Mouse (Mus musculus): ENCODE data around the gene Vwa3b. TPM values are rescaled to one million over a fixed set of nuclear protein-coding genes. Genes with fewer than 3 reads are reported as not detected.

Gene Vwa3b
- polyA plus RNA-seq, 1 experiment from 2014 or later, result 0.61 TPM

DNA sequence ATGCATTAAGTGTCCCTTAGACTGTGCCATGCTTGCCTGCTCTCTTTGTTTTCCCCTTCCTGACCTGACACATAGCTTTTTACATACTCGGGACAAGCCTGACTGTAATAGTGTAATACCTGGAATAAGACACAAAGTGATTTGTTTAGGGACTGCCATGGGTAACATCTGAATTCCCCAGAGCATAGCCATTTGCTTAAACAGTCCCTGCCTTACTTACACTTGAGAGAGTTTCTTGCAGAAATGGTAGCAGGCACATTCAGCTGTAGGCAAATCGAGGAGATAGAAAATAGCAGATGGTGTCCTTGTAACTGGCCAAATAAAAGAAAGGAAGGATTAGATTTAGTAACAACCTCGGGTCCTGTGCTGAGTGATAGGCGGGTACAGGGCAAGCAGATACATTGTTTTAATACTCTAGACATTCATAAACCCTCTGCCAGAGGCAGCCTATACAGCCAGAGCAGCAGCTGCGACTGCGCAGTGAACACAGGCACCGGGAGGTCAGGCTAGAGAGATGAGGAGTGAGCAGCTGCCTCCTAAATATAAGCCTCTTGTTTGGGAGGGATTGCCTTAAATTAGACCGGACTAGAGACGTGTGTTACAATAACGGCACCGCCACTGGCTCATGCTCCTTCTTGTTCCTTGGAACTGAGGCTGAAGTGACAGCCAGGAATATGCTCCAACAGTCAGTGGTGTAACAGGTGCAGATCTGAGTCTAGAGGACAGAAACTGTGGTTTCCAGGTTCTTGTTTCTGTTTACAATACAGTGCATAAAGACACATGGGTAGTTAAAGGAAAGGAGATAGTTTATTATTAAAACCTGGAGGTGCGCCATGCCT is 55.2 kb downstream of the Vwa3b start:
- no peak overlapping the region for H3K9ac ChIP-seq (ENCODE audit: low read length)
- 80% methylated on average over 12 of the region's 12 CpGs for WGBS
- no peaks in the 10 kb centered on the region for H3K36me3 ChIP-seq (ENCODE audit: control insufficient read depth, insufficient read depth, low read length)
- no peak overlapping the region for H3K4me3 ChIP-seq (ENCODE audit: low read depth, low read length)
- no peak overlapping the region for H3K4me2 ChIP-seq (ENCODE audit: low read depth, severe bottlenecking)
- ATAC-seq (ENCODE audit: insufficient number of reproducible peaks, low FRiP score, low TSS enrichment, low read depth), result no peak
- DNase-seq (ENCODE audit: low spot score), result no peak
- H3K27me3 ChIP-seq (ENCODE audit: control insufficient read depth, insufficient read depth, low read length), result no peaks in the 10 kb centered on the region
- H3K27ac ChIP-seq (replicated peaks; ENCODE audit: low read depth, low read length), result no peak overlapping the region
- no peaks in the 10 kb centered on the region for H3K9me3 ChIP-seq (ENCODE audit: control insufficient read depth, low read length)
- H3K4me1 ChIP-seq (ENCODE audit: control insufficient read depth, insufficient read depth, low read length), result no peaks in the 10 kb centered on the region

DNA sequence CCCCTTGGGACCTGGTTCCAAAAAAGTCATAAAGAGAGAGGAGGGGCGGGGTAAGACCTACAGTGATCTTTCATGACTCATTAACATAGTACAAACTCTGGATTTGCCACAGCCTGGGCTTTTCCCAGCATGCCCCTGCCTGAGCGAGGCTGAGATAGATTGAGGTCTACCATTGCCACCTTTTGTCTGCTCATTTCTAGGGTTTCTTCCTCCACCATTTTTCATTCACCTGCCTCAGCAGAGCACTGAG is 55.7 kb downstream of the Vwa3b start:
- H3K27ac ChIP-seq (replicated peaks; ENCODE audit: low read depth, low read length), result no peak overlapping the region
- no peak for ATAC-seq (ENCODE audit: insufficient number of reproducible peaks, low FRiP score, low TSS enrichment, low read depth)
- 97% methylated on average over 2 of the region's 2 CpGs for WGBS
- H3K4me2 ChIP-seq (ENCODE audit: low read depth, severe bottlenecking), result no peak overlapping the region
- H3K4me3 ChIP-seq (ENCODE audit: low read depth, low read length), result no peak overlapping the region
- no peaks in the 10 kb centered on the region for H3K9me3 ChIP-seq (ENCODE audit: control insufficient read depth, low read length)
- H3K36me3 ChIP-seq (ENCODE audit: control insufficient read depth, insufficient read depth, low read length), result no peaks in the 10 kb centered on the region
- H3K9ac ChIP-seq (ENCODE audit: low read length), result no peak overlapping the region
- no peaks in the 10 kb centered on the region for H3K4me1 ChIP-seq (ENCODE audit: control insufficient read depth, insufficient read depth, low read length)
- H3K27me3 ChIP-seq (ENCODE audit: control insufficient read depth, insufficient read depth, low read length), result no peaks in the 10 kb centered on the region
- no peak for DNase-seq (ENCODE audit: low spot score)

DNA sequence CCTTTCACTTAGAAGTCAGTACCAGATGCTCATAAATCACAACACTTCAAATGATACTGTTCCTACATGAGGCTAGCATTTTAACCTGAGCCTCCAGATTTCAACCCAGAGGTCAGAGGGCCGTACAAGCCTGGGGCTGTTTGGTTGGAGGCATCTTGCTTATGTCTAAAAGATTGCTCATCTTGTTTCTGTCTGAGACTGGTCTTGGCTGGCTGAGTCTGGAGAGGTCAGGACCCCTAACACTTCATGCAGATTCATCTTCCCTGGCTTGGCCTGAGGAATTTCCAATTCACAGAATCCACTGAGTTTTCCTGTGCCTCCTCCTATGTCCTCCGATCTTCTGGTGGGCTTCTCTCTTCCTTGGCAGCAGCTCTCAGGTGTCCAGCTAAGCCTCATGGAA is 57.7 kb downstream of the Vwa3b start:
- DNase-seq (ENCODE audit: low spot score), result no peak
- no peak overlapping the region for H3K27ac ChIP-seq (replicated peaks; ENCODE audit: low read depth, low read length)
- no peak overlapping the region for H3K4me3 ChIP-seq (ENCODE audit: low read depth, low read length)
- 46% methylated on average over 2 of the region's 2 CpGs for WGBS
- H3K9me3 ChIP-seq (ENCODE audit: control insufficient read depth, low read length), result no peaks in the 10 kb centered on the region
- ATAC-seq (ENCODE audit: insufficient number of reproducible peaks, low FRiP score, low TSS enrichment, low read depth), result no peak
- no peaks in the 10 kb centered on the region for H3K27me3 ChIP-seq (ENCODE audit: control insufficient read depth, insufficient read depth, low read length)
- H3K4me2 ChIP-seq (ENCODE audit: low read depth, severe bottlenecking), result no peak overlapping the region
- H3K36me3 ChIP-seq (ENCODE audit: control insufficient read depth, insufficient read depth, low read length), result no peaks in the 10 kb centered on the region
- H3K9ac ChIP-seq (ENCODE audit: low read length), result no peak overlapping the region
- H3K4me1 ChIP-seq (ENCODE audit: control insufficient read depth, insufficient read depth, low read length), result no peaks in the 10 kb centered on the region

DNA sequence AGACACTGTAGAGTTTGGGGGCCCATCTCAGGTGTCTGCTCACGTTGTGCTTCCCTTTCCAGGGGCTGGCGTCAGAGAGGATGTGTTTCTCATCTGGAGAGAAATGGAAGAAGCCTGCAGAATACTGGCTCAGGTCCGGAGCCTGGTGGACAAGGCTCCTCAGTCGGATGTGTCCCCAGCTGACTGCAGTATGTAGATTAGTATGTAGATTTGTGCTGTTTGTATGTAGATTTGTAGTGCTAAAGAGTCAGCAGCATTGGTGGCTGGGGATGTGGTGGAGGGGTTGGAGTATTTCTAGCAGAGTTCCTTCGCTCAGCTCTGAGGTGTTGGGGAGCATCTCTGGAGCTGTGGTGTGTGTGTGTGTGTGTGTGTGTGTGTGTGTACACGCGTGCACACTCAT is 58.8 kb downstream of the Vwa3b start:
- Histone ChIP-seq H3K9ac (ENCODE audit: low read length) (no peak overlapping the region), H3K4me1 (ENCODE audit: control insufficient read depth, insufficient read depth, low read length) (no peaks in the 10 kb centered on the region), H3K4me2 (ENCODE audit: low read depth, severe bottlenecking) (no peak overlapping the region), H3K27me3 (ENCODE audit: control insufficient read depth, insufficient read depth, low read length) (no peaks in the 10 kb centered on the region), H3K27ac (replicated peaks; ENCODE audit: low read depth, low read length) (no peak overlapping the region), H3K36me3 (ENCODE audit: control insufficient read depth, insufficient read depth, low read length) (no peaks in the 10 kb centered on the region), H3K4me3 (ENCODE audit: low read depth, low read length) (no peak overlapping the region), H3K9me3 (ENCODE audit: control insufficient read depth, low read length) (no peaks in the 10 kb centered on the region)
- ATAC-seq (ENCODE audit: insufficient number of reproducible peaks, low FRiP score, low TSS enrichment, low read depth), result no peak
- no peak for DNase-seq (ENCODE audit: low spot score)
- WGBS, result 56% methylated on average over 7 of the region's 7 CpGs

DNA sequence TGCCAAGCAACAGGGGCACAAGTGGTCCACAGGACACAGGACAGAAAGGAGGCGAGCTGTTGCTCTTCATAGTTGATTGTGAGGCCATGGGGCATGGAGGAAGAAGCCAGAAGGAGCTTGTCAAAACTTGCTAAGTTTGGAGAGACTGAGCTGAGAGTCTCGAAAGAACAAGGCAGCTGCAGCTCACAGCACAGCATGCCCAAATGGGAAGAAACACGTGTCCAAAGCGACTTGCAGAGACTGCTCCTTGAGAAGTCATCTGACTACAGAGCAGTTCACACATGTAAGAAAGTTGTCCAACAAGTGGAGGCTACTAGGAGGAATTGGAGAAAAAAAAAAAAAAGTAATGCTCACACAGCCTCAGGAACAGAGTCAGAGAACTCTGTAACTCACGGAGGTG is 62.8 kb downstream of the Vwa3b start:
- Histone ChIP-seq H3K27me3 (ENCODE audit: control insufficient read depth, insufficient read depth, low read length) (no peaks in the 10 kb centered on the region), H3K36me3 (ENCODE audit: control insufficient read depth, insufficient read depth, low read length) (no peaks in the 10 kb centered on the region), H3K27ac (replicated peaks; ENCODE audit: low read depth, low read length) (no peak overlapping the region), H3K4me2 (ENCODE audit: low read depth, severe bottlenecking) (no peak overlapping the region), H3K9ac (ENCODE audit: low read length) (no peak overlapping the region), H3K4me1 (ENCODE audit: control insufficient read depth, insufficient read depth, low read length) (no peaks in the 10 kb centered on the region), H3K4me3 (ENCODE audit: low read depth, low read length) (no peak overlapping the region), H3K9me3 (ENCODE audit: control insufficient read depth, low read length) (no peaks in the 10 kb centered on the region)
- no peak for ATAC-seq (ENCODE audit: insufficient number of reproducible peaks, low FRiP score, low TSS enrichment, low read depth)
- 76% methylated on average over 5 of the region's 5 CpGs for WGBS
- DNase-seq (ENCODE audit: low spot score), result no peak

DNA sequence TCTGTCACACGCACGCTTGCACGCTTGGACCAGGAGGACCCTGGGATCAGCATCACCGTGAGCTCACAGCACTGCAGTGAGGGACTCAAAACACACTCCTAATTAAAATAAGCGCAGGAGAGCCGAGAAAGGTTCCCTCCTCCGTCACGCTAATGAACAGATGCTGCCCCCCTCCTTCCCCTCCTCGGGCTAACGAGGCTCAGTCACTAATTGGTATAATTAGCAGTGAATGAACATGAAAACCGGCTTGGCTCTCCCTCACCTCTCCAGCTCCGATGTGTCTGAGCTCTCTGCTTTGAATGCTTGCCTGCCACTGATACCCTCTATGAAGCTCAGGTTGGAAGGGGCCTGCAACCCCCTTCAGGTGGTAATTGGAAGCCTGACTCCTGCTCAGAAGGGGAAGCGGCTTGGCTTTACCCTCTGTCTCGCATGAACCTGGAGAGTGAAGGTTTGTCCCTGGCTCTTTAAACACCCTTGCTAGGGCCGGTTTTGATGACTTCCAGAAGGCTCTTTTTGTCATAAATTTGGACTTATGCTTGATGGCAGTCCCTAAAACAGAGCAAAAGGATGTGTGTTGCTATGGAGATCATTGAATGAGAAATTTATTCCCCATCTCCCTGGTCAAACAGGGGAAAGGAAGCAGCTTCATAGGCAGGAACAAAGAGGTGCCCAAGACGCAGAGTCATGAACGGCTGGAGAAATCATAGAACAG is 71.1 kb downstream of the Vwa3b start:
- Histone ChIP-seq H3K9ac (ENCODE audit: low read length) (no peak overlapping the region; the same call in 1 of the 2 replicates), H3K4me2 (ENCODE audit: low read depth, severe bottlenecking) (peak overlapping the region; percentile 22; the same call in 1 of the 2 replicates)
- peak; percentile 44 for DNase-seq (ENCODE audit: low spot score)

DNA sequence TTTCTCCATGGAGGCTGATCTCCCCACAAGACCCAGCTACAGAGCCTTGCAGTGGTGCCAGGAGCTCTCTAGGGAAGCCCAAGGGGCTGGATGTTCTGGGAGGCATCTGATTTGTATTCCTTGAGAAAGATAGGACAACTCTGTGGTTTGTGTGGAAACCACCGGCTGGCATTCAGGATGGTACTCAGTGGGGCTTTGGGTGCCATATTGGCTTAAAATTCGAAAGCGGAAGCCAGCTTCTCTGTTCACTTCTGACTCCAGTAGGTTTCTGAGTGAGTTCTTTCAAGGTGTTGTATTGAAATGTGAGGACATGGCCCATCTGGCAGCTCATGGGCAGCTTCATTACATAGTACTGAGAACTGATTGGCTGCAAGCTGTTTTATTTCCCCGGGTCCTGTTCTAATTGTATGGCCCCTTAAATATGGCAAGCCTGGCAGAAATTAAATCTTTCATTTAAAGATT is 71.7 kb downstream of the Vwa3b start:
- no peak overlapping the region for H3K27ac ChIP-seq (replicated peaks; ENCODE audit: low read depth, low read length)
- DNase-seq (ENCODE audit: low spot score), result no peak
- no peak for ATAC-seq (ENCODE audit: insufficient number of reproducible peaks, low FRiP score, low TSS enrichment, low read depth)

More for the DNA sequence above, 71.1 kb downstream of the Vwa3b start:
- Histone ChIP-seq H3K4me1 (ENCODE audit: control insufficient read depth, insufficient read depth, low read length) (peaks cover 8% of the 10 kb centered on the region), H3K27ac (replicated peaks; ENCODE audit: low read depth, low read length) (no peak overlapping the region), H3K27me3 (ENCODE audit: control insufficient read depth, insufficient read depth, low read length) (no peaks in the 10 kb centered on the region), H3K9me3 (ENCODE audit: control insufficient read depth, low read length) (no peaks in the 10 kb centered on the region), H3K4me3 (ENCODE audit: low read depth, low read length) (no peak overlapping the region), H3K36me3 (ENCODE audit: control insufficient read depth, insufficient read depth, low read length) (no peaks in the 10 kb centered on the region)
- WGBS, result 27% methylated on average over 17 of the region's 17 CpGs
- no peak for ATAC-seq (ENCODE audit: insufficient number of reproducible peaks, low FRiP score, low TSS enrichment, low read depth)

DNA sequence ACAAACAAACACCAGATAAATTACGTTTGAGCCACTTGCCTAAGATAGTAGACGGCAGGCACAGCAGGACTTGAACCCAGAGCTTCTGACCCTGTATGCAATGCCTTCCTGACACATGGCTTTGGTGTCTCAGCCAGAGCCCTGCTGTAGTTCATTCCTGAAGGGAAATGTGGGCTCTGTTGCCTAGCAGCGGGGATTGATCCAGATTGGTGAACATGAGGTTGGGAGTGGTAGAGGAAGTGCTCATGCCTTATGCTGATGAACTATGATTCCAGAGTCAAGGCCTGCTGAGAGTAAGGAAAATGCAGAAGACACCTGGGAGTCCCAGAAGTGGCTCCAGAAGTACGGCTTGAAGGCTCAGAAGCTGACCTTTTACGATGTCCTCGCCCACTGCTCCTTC is 74.0 kb downstream of the Vwa3b start:
- no peaks in the 10 kb centered on the region for H3K9me3 ChIP-seq (ENCODE audit: control insufficient read depth, low read length)
- DNase-seq (ENCODE audit: low spot score), result no peak
- no peaks in the 10 kb centered on the region for H3K36me3 ChIP-seq (ENCODE audit: control insufficient read depth, insufficient read depth, low read length)
- H3K27ac ChIP-seq (replicated peaks; ENCODE audit: low read depth, low read length), result no peak overlapping the region
- peaks cover 8% of the 10 kb centered on the region for H3K4me1 ChIP-seq (ENCODE audit: control insufficient read depth, insufficient read depth, low read length)
- no peak overlapping the region for H3K4me2 ChIP-seq (ENCODE audit: low read depth, severe bottlenecking)
- H3K4me3 ChIP-seq (ENCODE audit: low read depth, low read length), result no peak overlapping the region
- H3K27me3 ChIP-seq (ENCODE audit: control insufficient read depth, insufficient read depth, low read length), result no peaks in the 10 kb centered on the region
- no peak overlapping the region for H3K9ac ChIP-seq (ENCODE audit: low read length)
- 89% methylated on average over 6 of the region's 6 CpGs for whole genome bisulfite sequencing
- no peak for ATAC-seq (ENCODE audit: insufficient number of reproducible peaks, low FRiP score, low TSS enrichment, low read depth)

More for the DNA sequence above, 71.7 kb downstream of the Vwa3b start:
- H3K9me3 ChIP-seq (ENCODE audit: control insufficient read depth, low read length), result no peaks in the 10 kb centered on the region
- no peak overlapping the region for H3K9ac ChIP-seq (ENCODE audit: low read length)
- peaks cover 8% of the 10 kb centered on the region for H3K4me1 ChIP-seq (ENCODE audit: control insufficient read depth, insufficient read depth, low read length)
- no peaks in the 10 kb centered on the region for H3K27me3 ChIP-seq (ENCODE audit: control insufficient read depth, insufficient read depth, low read length)
- no peak overlapping the region for H3K4me3 ChIP-seq (ENCODE audit: low read depth, low read length)
- H3K4me2 ChIP-seq (ENCODE audit: low read depth, severe bottlenecking), result no peak overlapping the region
- WGBS, result 90% methylated on average over 4 of the region's 4 CpGs
- H3K36me3 ChIP-seq (ENCODE audit: control insufficient read depth, insufficient read depth, low read length), result no peaks in the 10 kb centered on the region
